Mouse (Mus musculus) left cerebral cortex, adult 8-10 months (tissue): ENCODE data around the gene Txndc5. TPM values are rescaled to one million over a fixed set of nuclear protein-coding genes. Genes with fewer than 3 reads are reported as not detected.
A peak's percentile ranks its signal among the peaks of the same experiment; 100 is the strongest.

Experiments used
- DNase-seq, 2 experiments: peaks; one replicate each; pipeline ENCODE4 v3.0.0; 2022; ENCODE audit warnings: low spot score in 2 of 2
- total RNA-seq, 4 experiments: library from RNA; stranded (reverse); gene quantifications; 2 replicates each; pipeline ENCODE4 v1.2.4; 2022

Gene Txndc5
- 10 to 100 TPM; 54.9 to 60.8 (median 58.6) TPM for total RNA-seq

DNA sequence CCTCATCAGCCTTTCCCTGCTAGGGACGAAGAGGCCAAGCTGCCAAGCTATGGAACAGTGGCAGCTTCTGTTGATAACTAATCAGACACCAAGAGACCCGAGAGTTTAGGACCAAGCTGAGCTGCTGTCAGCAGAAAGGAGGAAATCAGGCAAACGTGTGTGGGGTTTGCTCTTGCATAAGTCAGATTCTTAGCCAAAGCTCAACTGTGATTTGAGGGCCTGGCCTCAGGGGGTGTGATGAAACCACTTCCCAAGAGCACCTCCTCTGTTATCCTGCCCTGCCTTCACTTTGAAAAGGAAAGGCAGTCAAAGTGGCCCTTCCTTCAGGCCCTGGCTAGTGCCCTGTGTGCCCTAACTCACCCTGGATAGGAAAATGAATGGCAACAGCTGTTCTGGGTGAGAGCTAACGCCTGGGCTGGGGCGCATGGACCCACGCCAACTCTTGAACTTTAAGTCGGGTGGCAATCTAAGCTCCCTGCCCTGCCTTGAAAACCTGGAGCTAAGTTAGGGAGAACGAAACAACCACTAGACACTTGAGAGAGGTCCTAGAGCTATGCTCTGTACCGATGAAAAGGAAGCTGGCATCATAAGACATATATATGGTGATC, at the start of gene Txndc5:
Gene Txndc5 (minus strand): TSS at position 138 of the 608 bp plus-strand sequence.
- DNase-seq: no peak

- no peak for DNase-seq
Measured at GRCm38 (mm10) chr13:38574668-38575067, 46.0 kb upstream of the Txndc5 start.

DNA sequence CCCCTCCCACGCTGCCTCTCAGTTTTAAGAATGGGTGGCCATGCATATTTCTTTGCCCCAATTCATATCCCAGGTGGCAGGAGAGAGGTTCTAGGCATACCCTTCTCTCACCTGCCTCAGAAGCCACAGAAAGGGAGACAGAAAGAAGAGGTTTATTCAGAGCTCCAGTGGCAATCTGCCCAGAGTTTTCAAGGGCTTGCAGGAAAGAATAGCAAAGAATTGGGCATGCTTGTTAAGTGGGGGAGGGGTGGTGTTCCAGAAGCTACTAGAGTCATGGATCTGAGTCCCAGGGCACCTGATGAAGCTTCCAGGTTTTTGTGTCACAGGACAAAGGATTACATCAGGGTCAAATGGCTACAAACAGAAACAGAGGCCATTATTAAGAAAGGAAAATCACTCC, 44.7 kb upstream of the Txndc5 start:
- DNase-seq: no peak

- DNase-seq: no peak
Measured at GRCm38 (mm10) chr13:38565245-38565644, 36.6 kb upstream of the Txndc5 start.

DNA sequence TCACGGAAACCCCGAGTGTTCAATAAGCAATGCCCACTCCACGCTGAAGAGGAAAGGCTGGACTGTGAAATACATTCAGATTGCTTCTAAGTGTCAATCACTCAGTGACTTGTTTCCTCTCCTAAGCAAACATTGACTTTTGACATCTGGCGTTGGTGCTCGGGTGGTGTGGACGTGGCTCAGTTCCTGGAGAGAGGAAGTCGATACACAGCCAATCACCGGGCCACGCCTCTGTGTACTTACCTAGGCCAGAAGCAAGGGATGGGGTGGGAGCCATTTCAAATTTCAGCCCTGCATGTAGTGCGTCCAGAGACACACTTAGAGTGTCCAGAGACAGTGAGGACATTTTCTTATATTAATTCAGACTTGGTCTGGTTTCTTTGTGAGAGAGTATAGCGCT, 26.0 kb upstream of the Txndc5 start:
- no peak for DNase-seq

DNA sequence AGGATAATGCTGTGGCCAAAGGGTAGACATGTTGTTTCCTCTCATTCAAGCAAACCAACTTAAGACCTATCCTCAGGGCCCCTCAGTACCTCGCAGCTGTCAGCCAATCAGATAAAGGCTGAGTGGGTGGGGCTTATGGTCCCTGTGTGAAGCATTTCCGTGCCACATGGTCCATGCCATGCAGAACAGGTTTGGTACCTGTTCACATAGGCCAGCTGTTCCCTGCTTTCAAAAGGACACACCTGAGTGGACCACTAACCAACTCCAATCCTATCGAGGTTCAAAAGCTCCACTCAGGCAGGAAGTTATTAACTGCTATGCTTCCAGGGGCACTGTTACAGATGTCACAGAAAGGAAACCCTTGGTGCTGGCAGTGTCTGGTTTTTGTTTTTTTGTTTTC, 25.6 kb upstream of the Txndc5 start:
- no peak for DNase-seq

DNA sequence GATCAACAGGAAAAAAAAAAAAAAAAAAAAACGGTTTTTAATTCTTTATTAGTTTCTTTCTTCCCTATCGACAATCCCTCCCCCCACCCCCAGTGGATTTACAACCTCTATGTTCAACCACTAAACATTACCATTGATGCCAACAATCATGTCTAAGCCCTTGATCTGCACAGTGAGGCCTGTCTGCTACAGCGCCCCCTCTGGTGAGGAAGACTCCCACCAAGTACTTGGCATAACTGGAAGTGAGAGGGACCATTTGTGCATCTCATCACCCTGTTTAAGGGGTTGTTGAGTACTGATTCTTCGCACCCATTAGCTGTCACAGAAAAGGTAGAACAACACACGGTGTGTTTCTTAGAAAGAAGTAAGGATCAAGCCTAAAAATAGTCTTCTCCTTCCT, 20.1 kb upstream of the Txndc5 start:
- DNase-seq: no peak

GRCm38 (mm10) chr13:38547717-38548116, 19.1 kb upstream of the Txndc5 start:
- no peak for DNase-seq

GRCm38 (mm10) chr13:38546754-38547153, 18.1 kb upstream of the Txndc5 start:
- DNase-seq: no peak

GRCm38 (mm10) chr13:38545460-38545859, 16.8 kb upstream of the Txndc5 start:
- DNase-seq: no peak

GRCm38 (mm10) chr13:38544769-38545445, 16.3 kb upstream of the Txndc5 start:
- no peak for DNase-seq

DNA sequence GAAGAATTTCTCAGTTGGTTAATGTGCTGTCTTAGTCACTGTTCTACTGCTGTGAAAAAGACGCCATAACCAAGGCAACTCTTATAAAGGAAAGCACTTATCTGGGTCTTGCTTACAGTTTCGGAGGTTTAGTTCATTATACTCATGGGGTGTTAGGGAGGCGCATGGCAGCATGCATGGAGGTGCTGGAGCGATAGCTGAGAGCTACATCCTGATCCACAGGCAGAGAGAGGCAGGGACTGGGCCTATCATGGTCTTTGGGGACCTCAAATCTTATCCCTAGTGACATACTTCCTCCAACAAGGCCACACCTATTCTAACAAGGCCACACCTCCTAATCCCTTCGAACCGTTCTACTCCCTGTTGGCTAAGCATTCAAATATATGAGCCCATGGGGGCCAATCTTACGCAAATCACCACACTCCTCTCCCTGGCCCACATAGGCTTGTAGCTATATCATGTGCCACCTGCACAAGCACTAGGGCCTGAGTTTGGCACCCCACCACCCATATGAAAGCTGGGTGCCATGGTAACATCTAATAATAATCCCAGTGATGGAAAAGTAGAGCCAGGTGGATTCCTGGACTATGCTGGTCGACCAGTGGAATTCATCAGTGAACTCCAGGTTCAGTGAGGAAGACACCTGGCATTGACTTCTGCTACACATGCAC, 15.0 kb upstream of the Txndc5 start:
- DNase-seq: no peak

DNA sequence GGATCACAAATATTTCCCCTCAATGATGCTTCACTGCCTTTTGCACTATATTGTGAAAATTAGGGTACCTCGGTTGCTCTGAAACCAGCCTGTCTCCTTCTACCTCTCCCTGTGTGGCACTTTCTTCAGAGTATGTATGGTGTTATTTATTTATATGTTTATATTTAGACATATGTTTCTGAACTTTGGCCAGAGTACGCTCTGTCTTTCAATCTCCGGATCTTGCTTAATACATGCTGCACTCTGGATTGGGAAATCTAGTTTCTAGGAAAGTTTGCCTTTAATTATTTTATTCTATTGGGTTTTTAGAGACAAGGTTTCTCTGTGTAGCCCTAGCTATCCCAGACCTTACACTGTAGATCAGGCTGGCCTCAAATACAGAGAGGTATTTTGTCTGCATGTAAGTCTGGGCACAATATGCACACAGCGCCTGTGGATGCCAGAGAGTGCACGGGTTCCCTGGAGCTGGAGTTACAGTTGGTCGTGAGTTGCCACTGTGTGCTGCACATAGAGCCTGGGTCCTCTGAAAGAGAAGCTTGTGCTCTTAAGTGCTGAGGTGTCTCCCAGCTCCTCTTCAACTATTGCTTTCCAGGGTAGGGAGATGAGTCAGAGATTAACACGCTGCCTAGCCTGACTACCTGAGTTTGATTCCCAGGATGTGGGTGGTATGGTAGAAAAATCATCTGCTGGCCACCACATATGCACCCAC, 10.7 kb upstream of the Txndc5 start:
- DNase-seq: no peak

- no peak for DNase-seq
Measured at GRCm38 (mm10) chr13:38537521-38537920, 8.9 kb upstream of the Txndc5 start.

DNA sequence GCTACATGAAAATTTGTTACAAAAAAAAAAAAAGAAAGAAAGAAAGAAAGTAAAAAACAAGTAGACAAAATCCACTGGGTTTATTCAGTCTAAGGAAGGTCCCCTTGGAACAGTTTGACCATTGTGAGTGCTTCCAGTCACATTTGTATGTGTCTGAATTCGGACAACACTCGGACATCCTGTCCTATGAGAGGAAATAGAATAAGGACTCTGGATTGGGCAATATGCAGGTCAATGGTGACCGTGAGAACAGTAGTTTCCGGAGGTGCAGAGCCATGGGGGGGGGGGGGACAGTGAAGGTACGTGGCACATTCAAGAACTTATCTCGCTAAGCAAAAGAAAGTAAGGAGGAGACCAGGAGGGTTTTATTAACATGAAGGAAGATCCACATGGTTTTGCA, 6.1 kb upstream of the Txndc5 start:
- no peak for DNase-seq

- DNase-seq: no peak
Measured at GRCm38 (mm10) chr13:38534016-38534415, 5.4 kb upstream of the Txndc5 start.

- DNase-seq: no peak
Measured at GRCm38 (mm10) chr13:38533461-38533860, 4.8 kb upstream of the Txndc5 start.

DNA sequence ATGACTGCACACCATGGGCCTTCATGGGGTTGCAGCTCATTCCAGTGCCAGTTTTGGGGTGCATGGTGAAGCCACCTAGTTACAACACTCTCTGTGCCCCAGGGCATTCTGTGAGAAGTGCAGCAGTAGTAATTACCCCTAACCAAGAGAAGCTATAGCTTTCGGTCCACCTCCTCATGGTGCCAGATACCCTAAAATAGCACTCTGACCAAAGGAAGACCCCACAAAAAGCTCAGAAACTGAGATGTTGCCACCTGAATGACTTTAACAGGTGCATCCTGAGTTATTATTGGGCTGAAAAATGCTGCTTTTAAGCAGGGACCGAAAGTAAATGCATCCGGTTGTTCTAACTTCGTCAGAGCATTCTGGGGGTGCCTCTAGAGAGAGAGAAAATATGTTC, 2.9 kb upstream of the Txndc5 start:
- DNase-seq: no peak

- DNase-seq: no peak
Measured at GRCm38 (mm10) chr13:38529576-38529975, 952 bp upstream of the Txndc5 start.

- DNase-seq: peak; percentile 51 to 71
Measured at GRCm38 (mm10) chr13:38527797-38528650, 600 bp downstream of the Txndc5 start.
